Mouse (Mus musculus): ENCODE results near the gene Vav3.

Gene Vav3

DNA sequence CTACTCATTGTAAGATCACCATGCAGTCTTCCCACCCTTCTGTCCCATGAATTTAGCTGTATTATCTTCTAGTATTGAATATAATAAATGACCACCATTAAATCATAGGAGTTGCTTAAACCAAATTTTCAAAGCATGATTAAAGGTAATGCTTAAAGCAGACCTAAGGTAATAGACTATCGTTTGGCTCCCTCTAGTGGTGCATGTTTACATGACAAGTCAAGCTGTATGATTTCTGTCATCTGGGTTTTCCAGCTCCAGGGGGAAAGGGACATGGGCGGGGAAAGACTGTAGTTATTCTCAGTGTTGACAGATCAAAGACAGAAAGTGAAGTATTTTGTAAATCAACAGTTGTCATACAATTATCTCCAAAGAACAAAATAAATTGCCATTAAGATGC, 151.1 kb downstream of the Vav3 start:
- no peak for DNase-seq (ENCODE audit: extremely low read depth, low read depth, low spot score)

DNA sequence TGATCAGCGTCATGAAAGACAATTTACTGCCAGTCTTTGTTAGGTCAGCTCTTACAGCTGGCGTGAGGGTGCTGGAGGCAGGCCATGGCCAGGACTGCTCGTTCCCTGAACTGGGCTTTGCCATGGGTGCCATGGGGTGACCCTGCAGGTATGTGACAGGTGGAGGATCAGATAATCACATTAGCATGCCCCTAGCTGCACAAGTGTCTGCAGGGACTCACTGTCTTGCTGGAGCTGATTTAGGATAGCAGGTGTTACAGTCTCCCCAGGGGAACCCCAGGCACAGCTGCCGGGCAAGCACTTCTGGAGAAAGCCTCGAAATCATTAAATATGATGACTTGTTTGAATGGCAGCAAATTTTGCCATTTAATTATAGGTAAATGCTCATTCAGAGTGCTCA, 156.0 kb downstream of the Vav3 start:
- DNase-seq (ENCODE audit: extremely low read depth, low read depth, low spot score), result no peak

GRCm38 (mm10) chr3:109497074-109497473, 156.6 kb downstream of the Vav3 start:
- DNase-seq (ENCODE audit: extremely low read depth, low read depth, low spot score), result no peak

- no peak for DNase-seq (ENCODE audit: extremely low read depth, low read depth, low spot score)
These were observed 159.5 kb downstream of the Vav3 start for GRCm38 (mm10) chr3:109499861-109500456.

DNA sequence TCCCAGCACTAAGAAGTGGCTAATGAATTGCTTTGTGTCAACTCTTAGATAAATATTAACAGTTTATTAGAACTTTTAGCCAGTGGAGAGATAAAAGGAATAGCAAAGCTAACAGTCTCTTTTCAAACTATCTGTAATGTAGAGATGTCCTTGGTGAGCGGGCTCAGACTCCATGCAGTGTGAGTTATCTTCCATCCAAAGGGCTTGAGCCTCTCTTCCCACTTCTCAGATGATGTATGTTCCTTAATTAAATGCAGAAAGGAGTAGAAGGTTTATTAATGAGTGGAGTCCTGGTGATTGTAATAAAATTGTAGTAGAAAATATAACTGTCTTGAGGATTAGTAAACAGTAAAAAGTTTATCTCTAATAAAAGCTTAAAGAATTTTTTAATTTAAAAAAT, 169.3 kb downstream of the Vav3 start:
- no peak for DNase-seq (ENCODE audit: extremely low read depth, low read depth, low spot score)

- DNase-seq (ENCODE audit: extremely low read depth, low read depth, low spot score), result no peak
These were observed 171.4 kb downstream of the Vav3 start for GRCm38 (mm10) chr3:109511849-109512248.

DNA sequence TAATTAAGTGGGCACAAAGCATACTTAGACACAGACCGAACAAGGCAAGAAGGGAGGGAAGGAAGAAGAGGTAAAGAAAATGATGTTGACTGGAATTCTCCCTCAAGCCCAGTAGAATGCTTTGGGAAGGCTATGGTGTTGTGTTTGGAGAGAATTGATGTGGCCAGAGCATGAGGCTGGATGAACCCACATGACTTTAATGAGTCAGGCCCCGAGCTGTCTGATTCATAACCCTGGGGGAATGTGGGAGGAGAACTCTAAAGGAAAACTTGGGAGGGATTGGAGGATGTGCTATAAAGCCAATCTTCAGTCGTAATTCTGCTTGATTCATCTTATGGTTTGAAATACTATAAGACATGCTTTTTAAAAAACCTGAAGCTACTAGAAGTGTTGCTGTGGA, 175.0 kb downstream of the Vav3 start:
- DNase-seq (ENCODE audit: extremely low read depth, low read depth, low spot score), result no peak

DNA sequence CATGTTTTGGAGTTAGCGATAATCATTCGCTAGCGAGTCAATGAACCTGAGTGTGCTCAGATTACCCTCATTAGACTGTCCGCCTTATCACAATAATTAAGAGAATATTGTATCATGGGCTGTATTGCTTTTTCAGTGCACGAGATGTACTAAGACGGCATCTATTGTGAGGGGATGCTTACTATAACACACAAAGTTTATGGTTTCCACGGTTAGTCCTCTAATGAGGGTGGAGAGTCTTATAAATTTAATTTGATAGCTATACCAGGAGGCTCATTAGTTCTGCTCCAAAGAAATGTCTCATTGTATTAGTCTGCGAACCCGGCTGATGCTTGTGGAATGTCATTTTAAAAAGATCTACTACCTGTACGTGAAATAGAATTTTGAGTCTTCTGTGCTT, 175.9 kb downstream of the Vav3 start:
- no peak for DNase-seq (ENCODE audit: extremely low read depth, low read depth, low spot score)

DNA sequence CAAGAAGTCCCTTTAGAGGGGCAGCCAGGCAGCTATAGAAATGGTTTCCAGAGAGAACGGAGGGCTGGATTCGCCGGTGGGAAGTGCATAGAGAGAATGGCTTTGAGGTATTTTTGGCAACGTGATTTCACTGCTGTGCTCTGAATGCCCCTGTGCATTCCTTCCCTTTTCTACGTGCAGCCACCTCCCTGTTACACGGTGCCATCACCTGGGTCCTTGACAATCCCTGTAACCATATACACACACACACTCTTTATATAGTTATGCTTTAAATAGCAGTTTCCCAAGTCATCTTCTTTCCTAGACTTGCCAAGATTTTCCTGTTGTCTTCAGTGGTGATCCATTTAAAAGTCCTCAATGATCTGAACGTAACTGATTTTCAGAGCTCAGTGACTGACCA, 181.7 kb downstream of the Vav3 start:
- DNase-seq (ENCODE audit: extremely low read depth, low read depth, low spot score), result no peak

DNA sequence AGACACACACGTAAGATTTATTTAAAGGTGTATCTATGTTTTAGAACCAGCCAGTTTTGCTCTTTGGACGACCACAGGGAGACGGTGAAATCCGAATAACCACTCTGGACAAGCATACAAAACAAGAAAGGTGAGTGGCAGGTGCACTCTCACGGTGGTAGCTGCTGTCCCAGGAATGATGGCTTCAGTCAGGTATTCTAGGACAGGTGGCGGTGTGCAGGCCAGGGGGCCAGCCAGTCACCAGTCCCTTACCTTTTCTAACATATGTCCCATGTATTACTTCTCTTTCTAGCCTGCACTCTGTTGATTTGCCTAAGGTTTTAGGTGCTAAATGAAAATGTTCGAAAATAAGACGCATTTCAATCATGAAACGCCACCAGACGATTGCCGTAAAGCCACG, 185.4 kb downstream of the Vav3 start:
- no peak for DNase-seq (ENCODE audit: extremely low read depth, low read depth, low spot score)

DNA sequence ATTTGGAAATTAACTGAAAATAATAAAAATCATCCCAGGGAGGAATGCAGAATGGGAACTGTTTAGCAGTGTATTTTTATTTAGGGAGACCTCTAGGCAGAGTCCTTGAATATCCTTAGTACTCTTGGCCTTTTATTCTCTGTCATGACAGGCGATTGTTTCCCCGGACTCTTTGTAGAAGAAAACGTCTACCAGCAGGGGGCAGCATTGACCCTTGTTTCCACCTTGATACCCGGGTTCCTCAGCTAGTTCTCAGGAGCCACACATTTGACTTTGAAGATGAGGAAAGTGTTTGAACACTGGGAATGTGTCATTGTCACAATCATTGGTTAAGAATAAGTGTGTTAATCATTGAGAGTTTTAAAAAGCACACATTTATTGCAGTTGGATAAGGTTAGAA, 185.8 kb downstream of the Vav3 start:
- no peak for DNase-seq (ENCODE audit: extremely low read depth, low read depth, low spot score)

DNA sequence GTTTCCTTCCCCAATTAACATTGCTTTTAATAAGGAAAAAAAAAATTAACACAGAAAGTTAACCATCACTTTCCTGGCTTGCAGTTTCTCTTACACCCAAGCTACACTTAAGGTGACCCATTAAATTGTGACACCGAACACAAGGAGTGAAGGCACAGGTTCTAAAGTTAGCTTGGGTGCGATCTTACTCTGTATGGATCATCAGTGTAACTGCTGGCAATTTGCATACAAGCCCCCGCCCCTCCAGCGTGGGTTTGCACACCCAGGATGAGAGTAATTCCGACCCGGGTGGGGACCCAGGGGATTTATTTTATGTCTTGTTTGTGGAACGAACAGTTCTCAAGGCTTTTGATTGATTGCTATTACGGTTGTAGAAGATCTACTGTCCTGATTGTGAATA, 186.2 kb downstream of the Vav3 start:
- no peak for DNase-seq (ENCODE audit: extremely low read depth, low read depth, low spot score)

DNA sequence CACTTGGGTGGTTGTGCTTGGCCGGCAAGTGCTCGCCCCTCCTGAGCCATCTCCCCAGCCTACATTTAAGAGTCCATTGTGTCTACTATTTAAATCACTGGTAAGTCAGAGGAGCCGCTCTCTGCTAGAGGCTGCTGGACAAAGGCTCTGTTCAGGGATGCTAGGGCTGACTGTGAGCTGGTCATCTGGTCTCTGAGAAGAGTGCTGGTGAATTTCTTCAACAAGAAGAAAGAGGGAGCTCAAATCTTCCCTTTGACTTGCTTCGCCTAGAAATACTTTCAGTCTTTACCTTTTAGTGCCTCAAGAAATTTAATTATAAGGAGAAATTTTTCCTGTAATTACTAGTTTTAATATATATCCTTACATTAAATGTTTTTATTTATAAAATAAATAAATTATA, 188.2 kb downstream of the Vav3 start:
- no peak for DNase-seq (ENCODE audit: extremely low read depth, low read depth, low spot score)

GRCm38 (mm10) chr3:109537686-109538085, 197.2 kb downstream of the Vav3 start:
- DNase-seq (ENCODE audit: extremely low read depth, low read depth, low spot score), result no peak

GRCm38 (mm10) chr3:109540009-109540408, 199.6 kb downstream of the Vav3 start:
- DNase-seq (ENCODE audit: extremely low read depth, low read depth, low spot score), result no peak

DNA sequence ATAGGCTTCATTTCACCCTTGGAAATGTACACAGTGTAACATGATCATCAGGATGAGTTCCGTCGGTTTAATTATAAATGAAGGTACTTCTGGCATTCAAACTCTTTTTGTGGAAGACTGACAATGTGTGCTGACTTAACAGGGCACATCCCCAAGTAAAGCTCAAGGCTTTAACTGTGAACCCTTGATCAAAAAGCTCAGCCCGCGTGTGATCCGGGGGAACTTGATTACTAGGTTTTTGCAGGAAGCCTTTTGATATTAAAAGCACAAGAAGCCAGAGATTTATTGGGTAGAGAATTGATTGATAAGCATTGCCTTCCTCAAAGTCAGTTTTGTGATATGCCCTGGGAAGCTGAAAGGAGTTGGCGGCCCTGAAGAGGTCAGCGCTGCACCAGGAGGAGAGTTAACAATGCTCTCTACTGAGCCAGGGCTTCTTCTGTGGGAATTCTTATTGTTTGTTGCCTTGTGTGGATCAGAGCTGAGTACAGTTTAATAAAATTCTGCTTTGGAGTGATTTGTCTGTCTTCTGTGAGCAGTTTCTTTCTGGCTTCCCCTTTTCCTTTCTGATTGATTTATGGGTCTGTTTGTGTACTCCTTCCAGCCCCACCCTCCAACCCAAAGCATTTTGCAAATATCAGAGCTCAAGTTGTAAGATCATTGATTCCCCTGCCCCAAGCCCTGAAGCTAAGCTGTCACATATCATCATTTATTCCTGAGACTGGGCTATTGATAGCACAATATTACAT, 204.2 kb downstream of the Vav3 start:
- no peak for DNase-seq (ENCODE audit: extremely low read depth, low read depth, low spot score)

GRCm38 (mm10) chr3:109557329-109557728, 216.9 kb downstream of the Vav3 start:
- DNase-seq (ENCODE audit: extremely low read depth, low read depth, low spot score), result no peak

GRCm38 (mm10) chr3:109561295-109561694, 220.8 kb downstream of the Vav3 start:
- no peak for DNase-seq (ENCODE audit: extremely low read depth, low read depth, low spot score)

DNA sequence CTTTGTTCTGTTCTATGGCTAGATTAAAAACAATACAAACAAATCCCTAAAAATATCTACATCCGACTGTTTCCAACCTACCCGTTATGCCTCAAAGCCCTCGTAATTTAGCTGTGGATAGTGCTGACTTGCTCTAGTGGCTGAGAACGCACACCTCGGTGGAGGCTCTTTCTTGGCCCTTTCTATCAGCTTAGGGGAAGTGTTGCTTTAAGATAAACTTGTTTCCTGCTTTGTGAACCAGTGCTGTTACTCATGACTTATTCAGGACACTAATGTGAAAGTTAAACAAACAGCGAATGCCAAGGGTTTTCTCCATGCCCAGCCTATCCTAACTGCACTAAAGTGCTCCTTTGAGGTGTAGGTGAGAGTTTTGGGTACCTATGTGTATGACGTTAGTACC, 221.3 kb downstream of the Vav3 start:
- DNase-seq (ENCODE audit: extremely low read depth, low read depth, low spot score), result no peak

GRCm38 (mm10) chr3:109562268-109562667, 221.8 kb downstream of the Vav3 start:
- no peak for DNase-seq (ENCODE audit: extremely low read depth, low read depth, low spot score)

DNA sequence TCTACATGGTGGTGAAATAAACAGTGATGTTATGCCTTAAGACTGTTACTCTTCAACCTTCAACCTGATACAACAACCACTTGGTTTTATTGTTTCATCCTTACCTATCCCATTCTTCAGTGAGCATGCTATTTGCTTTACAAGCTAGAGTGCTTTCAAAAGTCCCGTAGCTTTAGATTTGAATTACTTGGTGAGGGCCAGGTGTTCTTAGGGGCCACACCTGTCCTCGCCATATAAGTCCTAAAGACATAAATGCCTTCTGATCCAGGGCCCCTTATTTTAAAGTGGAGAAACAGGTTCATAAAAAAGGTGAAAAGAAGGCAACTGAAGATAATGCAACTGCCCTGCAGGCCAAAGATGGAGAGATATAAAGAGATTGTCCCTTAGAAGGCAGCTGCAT, 224.0 kb downstream of the Vav3 start:
- DNase-seq (ENCODE audit: extremely low read depth, low read depth, low spot score), result no peak

- DNase-seq (ENCODE audit: extremely low read depth, low read depth, low spot score), result no peak
These were observed 228.3 kb downstream of the Vav3 start for GRCm38 (mm10) chr3:109568542-109569265.

All from fat pad, adult 2 months (tissue).